Mouse (Mus musculus): ENCODE data around the gene Sprr2e. TPM values are rescaled to one million over a fixed set of nuclear protein-coding genes. Genes with fewer than 3 reads are reported as not detected.

Sprr2e gene
- polyA plus RNA-seq, 1 experiment from 2014 or later = not detected

DNA sequence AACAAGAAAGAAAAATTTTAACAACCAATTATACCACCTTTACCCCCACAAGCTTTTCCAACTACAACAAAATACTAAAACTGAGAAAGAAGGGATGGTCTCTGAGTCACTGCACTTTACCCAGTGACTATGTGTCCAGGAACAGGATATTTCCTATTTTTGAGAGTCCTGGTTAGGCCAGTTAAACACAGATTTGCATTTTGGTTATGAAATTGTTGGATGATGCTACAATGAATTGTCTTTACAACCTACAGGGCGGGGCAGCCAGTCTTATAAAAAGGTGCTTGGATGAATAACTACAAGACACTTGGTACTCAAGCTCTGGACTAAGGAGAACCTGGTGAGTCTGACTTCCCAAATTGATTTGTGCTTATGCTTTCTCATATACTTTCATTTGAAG, 33.4 kb downstream of the Sprr2e start, which contains the start of gene Sprr2h:
Gene Sprr2h (plus strand): TSS at position 301 of the 400 bp plus-strand sequence.
- DNase-seq (ENCODE audit: low spot score) (no peak), ATAC-seq (ENCODE audit: low read depth) (no peak)
- Histone ChIP-seq H3K4me3 (ENCODE audit: low read depth, low read length) (no peak within 1 kb of the TSS), H3K9ac (ENCODE audit: low read depth, low read length) (no peak within 1 kb of the TSS), H3K4me2 (ENCODE audit: low read depth, low read length) (no peak within 1 kb of the TSS), H3K36me3 (ENCODE audit: control insufficient read depth, insufficient read depth, low read length) (no peaks in the 10 kb centered on the region), H3K27me3 (replicated peaks; ENCODE audit: control insufficient read depth, insufficient read depth, low read length) (no peaks in the 10 kb centered on the region), H3K4me1 (ENCODE audit: control insufficient read depth, insufficient read depth, low read length) (no peaks in the 10 kb centered on the region), H3K27ac (replicated peaks; ENCODE audit: low read depth, low read length) (no peak within 1 kb of the TSS), H3K9me3 (ENCODE audit: control insufficient read depth, low read length) (no peaks in the 10 kb centered on the region)
- 81% methylated on average over 1 of the region's 1 CpGs for WGBS

DNA sequence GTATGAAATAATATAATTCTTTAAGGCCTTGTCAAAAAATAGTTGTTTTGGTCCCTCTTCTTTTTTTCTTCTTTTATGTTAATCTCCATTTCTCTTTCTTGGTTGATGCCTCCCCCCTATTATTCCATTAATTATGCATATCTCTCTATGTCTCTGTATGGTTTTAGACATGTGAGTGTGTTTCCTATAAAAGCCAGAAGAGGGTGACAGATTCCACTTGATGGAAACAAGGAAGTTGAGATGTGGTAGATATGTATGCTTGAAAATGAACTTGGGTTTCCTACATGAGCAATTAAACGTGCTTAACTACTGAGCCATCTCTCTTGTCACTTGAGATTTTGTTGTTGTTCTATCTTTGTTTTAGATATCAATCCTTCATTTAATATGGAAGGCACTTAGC, 42.4 kb downstream of the Sprr2e start:
- no peak for ATAC-seq (ENCODE audit: low read depth)

More for the DNA sequence above, 42.4 kb downstream of the Sprr2e start:
- no peaks in the 10 kb centered on the region for H3K27me3 ChIP-seq (replicated peaks; ENCODE audit: control insufficient read depth, insufficient read depth, low read length)
- H3K9me3 ChIP-seq (ENCODE audit: control insufficient read depth, low read length) = no peaks in the 10 kb centered on the region
- peak; percentile 1 for DNase-seq (ENCODE audit: low spot score)
- no peak overlapping the region for H3K27ac ChIP-seq (replicated peaks; ENCODE audit: low read depth, low read length)
- H3K9ac ChIP-seq (ENCODE audit: low read depth, low read length) = no peak overlapping the region
- H3K4me2 ChIP-seq (ENCODE audit: low read depth, low read length) = no peak overlapping the region
- no peak overlapping the region for H3K4me3 ChIP-seq (ENCODE audit: low read depth, low read length)
- no peaks in the 10 kb centered on the region for H3K4me1 ChIP-seq (ENCODE audit: control insufficient read depth, insufficient read depth, low read length)
- 41% methylated on average over 1 of the region's 1 CpGs for WGBS
- no peaks in the 10 kb centered on the region for H3K36me3 ChIP-seq (ENCODE audit: control insufficient read depth, insufficient read depth, low read length)

Other genes with a start within 250 kb of the Sprr2e start
- gene Prr9, start 228.2 kb upstream of the Sprr2e start, polyA plus RNA-seq (2014; fragmentation: Nextera tagmentation; extraction: Ambion mirVana) = 1.2 and 7.7 TPM in 2 replicates
- gene Lelp1, start 209.4 kb upstream of the Sprr2e start, polyA plus RNA-seq (2014; fragmentation: Nextera tagmentation; extraction: Ambion mirVana) = not detected in 2 replicates
- not detected in 2 replicates for gene Sprr2a1, start 136.3 kb upstream of the Sprr2e start, polyA plus RNA-seq (2014; fragmentation: Nextera tagmentation; extraction: Ambion mirVana)
- gene Sprr2a2, start 136.2 kb upstream of the Sprr2e start, polyA plus RNA-seq (2014; fragmentation: Nextera tagmentation; extraction: Ambion mirVana) = 4.6 and 6.2 TPM in 2 replicates
- gene Sprr2a3, start 66.7 kb upstream of the Sprr2e start, polyA plus RNA-seq (2014; fragmentation: Nextera tagmentation; extraction: Ambion mirVana) = 0.38 TPM in 1 of 2 replicates, not detected in the other
- not detected in 2 replicates for gene Sprr2b, start 35.5 kb upstream of the Sprr2e start, polyA plus RNA-seq (2014; fragmentation: Nextera tagmentation; extraction: Ambion mirVana)
- gene Sprr2d, start 13.0 kb upstream of the Sprr2e start, polyA plus RNA-seq (2014; fragmentation: Nextera tagmentation; extraction: Ambion mirVana) = not detected in 2 replicates
- not detected in 2 replicates for gene Sprr2f, start 13.0 kb downstream of the Sprr2e start, polyA plus RNA-seq (2014; fragmentation: Nextera tagmentation; extraction: Ambion mirVana)
- 0.38 TPM in 1 of 2 replicates, not detected in the other for gene Sprr2h, start 33.5 kb downstream of the Sprr2e start, polyA plus RNA-seq (2014; fragmentation: Nextera tagmentation; extraction: Ambion mirVana)
- gene Sprr2i, start 55.8 kb downstream of the Sprr2e start, polyA plus RNA-seq (2014; fragmentation: Nextera tagmentation; extraction: Ambion mirVana) = not detected in 2 replicates
- not detected in 2 replicates for gene Sprr2j-ps, start 65.9 kb downstream of the Sprr2e start, polyA plus RNA-seq (2014; fragmentation: Nextera tagmentation; extraction: Ambion mirVana)
- 6.1 and 6.2 TPM in 2 replicates for gene Gm9774, start 77.3 kb downstream of the Sprr2e start, polyA plus RNA-seq (2014; fragmentation: Nextera tagmentation; extraction: Ambion mirVana)
- gene Sprr2k, start 80.4 kb downstream of the Sprr2e start, polyA plus RNA-seq (2014; fragmentation: Nextera tagmentation; extraction: Ambion mirVana) = 0.29 TPM in 1 of 2 replicates, not detected in the other
- gene Sprr1b, start 86.6 kb downstream of the Sprr2e start, polyA plus RNA-seq (2014; fragmentation: Nextera tagmentation; extraction: Ambion mirVana) = 3.4 and 12.9 TPM in 2 replicates
- 0.45 and 4.9 TPM in 2 replicates for gene Sprr3, start 106.6 kb downstream of the Sprr2e start, polyA plus RNA-seq (2014; fragmentation: Nextera tagmentation; extraction: Ambion mirVana)
- 28.3 and 67.4 TPM in 2 replicates for gene Sprr1a, start 133.8 kb downstream of the Sprr2e start, polyA plus RNA-seq (2014; fragmentation: Nextera tagmentation; extraction: Ambion mirVana)
- not detected in 2 replicates for gene Sprr4, start 148.3 kb downstream of the Sprr2e start, polyA plus RNA-seq (2014; fragmentation: Nextera tagmentation; extraction: Ambion mirVana)
- 0.89 TPM in 1 of 2 replicates, not detected in the other for gene 2310046K23Rik, start 182.4 kb downstream of the Sprr2e start, polyA plus RNA-seq (2014; fragmentation: Nextera tagmentation; extraction: Ambion mirVana)
- 0.45 and 1.4 TPM in 2 replicates for gene Ivl, start 221.6 kb downstream of the Sprr2e start, polyA plus RNA-seq (2014; fragmentation: Nextera tagmentation; extraction: Ambion mirVana)
- gene Smcp, start 236.9 kb downstream of the Sprr2e start, polyA plus RNA-seq (2014; fragmentation: Nextera tagmentation; extraction: Ambion mirVana) = not detected in 2 replicates